Mouse (Mus musculus) urinary bladder, adult 2 months (tissue): ENCODE measurements around the gene Tssk6. TPM values are rescaled to one million over a fixed set of nuclear protein-coding genes. Genes with fewer than 3 reads are reported as not detected.
"Not testable (repeated sequence)": the region's sequence is repeated elsewhere in the genome, so short reads cannot be mapped to it uniquely, and the experiment has no call there.

ENCODE experiments used
- DNase-seq: peaks from one replicate; pipeline ENCODE4 v3.0.0; 2022; ENCODE audit warnings: low spot score
- polyA plus RNA-seq: library from polyadenylated mRNA; depleted of rRNA; stranded (reverse); fragments of >200 nt; gene quantifications from 2 replicates; pipeline ENCODE4 v1.2.3, GENCODE M21; 2012; rRNA removed

Tssk6 gene
- polyA plus RNA-seq, 1 experiment = 0.67 TPM

- DNase-seq = no peak
These were observed 17.0 kb downstream of the Tssk6 start for GRCm38 (mm10) chr8:69919010-69919409.

- no peak for DNase-seq
These were observed 18.1 kb downstream of the Tssk6 start for GRCm38 (mm10) chr8:69919876-69920662.

GRCm38 (mm10) chr8:69921141-69921540, 19.2 kb downstream of the Tssk6 start:
- no peak for DNase-seq

GRCm38 (mm10) chr8:69923986-69924385, 22.0 kb downstream of the Tssk6 start:
- no peak for DNase-seq

- no peak for DNase-seq
These were observed 24.9 kb downstream of the Tssk6 start for GRCm38 (mm10) chr8:69926901-69927300.

- no peak for DNase-seq
These were observed 31.8 kb downstream of the Tssk6 start for GRCm38 (mm10) chr8:69933811-69934210.

- no peak for DNase-seq
These were observed 32.6 kb downstream of the Tssk6 start for GRCm38 (mm10) chr8:69934582-69934981.

- DNase-seq = no peak
These were observed 33.4 kb downstream of the Tssk6 start for GRCm38 (mm10) chr8:69935431-69935830.

GRCm38 (mm10) chr8:69936050-69936794, 34.2 kb downstream of the Tssk6 start:
- no peak for DNase-seq

- DNase-seq = no peak
These were observed 35.5 kb downstream of the Tssk6 start for GRCm38 (mm10) chr8:69937466-69937865.

- no peak for DNase-seq
These were observed 36.4 kb downstream of the Tssk6 start for GRCm38 (mm10) chr8:69938245-69938982.

- no peak for DNase-seq
These were observed 37.6 kb downstream of the Tssk6 start for GRCm38 (mm10) chr8:69939633-69940032.

- no peak for DNase-seq
These were observed 38.4 kb downstream of the Tssk6 start for GRCm38 (mm10) chr8:69940386-69940785.

GRCm38 (mm10) chr8:69942495-69942894, 40.5 kb downstream of the Tssk6 start:
- not testable (repeated sequence) for DNase-seq

- no peak for DNase-seq
These were observed 48.3 kb downstream of the Tssk6 start for GRCm38 (mm10) chr8:69950300-69950699.

Other genes with a start within 250 kb of the Tssk6 start
- 2.7 and 2.8 TPM in 2 replicates for gene Zfp964, start 247.7 kb upstream of the Tssk6 start, polyA plus RNA-seq
- gene Zfp869, start 191.5 kb upstream of the Tssk6 start, polyA plus RNA-seq = 21.0 and 23.9 TPM in 2 replicates
- gene Zfp963, start 152.2 kb upstream of the Tssk6 start, polyA plus RNA-seq = 4.5 and 4.9 TPM in 2 replicates
- 0.11 TPM in 1 of 2 replicates, not detected in the other for gene Gm20422, start 127.3 kb upstream of the Tssk6 start, polyA plus RNA-seq
- 39.5 and 43.8 TPM in 2 replicates for gene Atp13a1, start 111.0 kb upstream of the Tssk6 start, polyA plus RNA-seq
- 17.7 and 21.1 TPM in 2 replicates for gene Zfp866, start 111.0 kb upstream of the Tssk6 start, polyA plus RNA-seq
- 19.5 and 20.3 TPM in 2 replicates for gene Gmip, start 93.5 kb upstream of the Tssk6 start, polyA plus RNA-seq
- 1.7 and 1.8 TPM in 2 replicates for gene Lpar2, start 79.8 kb upstream of the Tssk6 start, polyA plus RNA-seq
- gene Pbx4, start 69.7 kb upstream of the Tssk6 start, polyA plus RNA-seq = 3.2 and 4.2 TPM in 2 replicates
- 0.16 and 0.34 TPM in 2 replicates for gene Cilp2, start 14.5 kb upstream of the Tssk6 start, polyA plus RNA-seq
- 136 and 140 TPM in 2 replicates for gene Ndufa13, start 374 bp downstream of the Tssk6 start, polyA plus RNA-seq
- 1.2 and 1.8 TPM in 2 replicates for gene Yjefn3, start 528 bp downstream of the Tssk6 start, polyA plus RNA-seq
- gene Gatad2a, start 94.2 kb downstream of the Tssk6 start, polyA plus RNA-seq = 28.8 and 38.7 TPM in 2 replicates
- gene Mau2, start 140.6 kb downstream of the Tssk6 start, polyA plus RNA-seq = 49.6 and 57.8 TPM in 2 replicates
- gene Sugp1, start 140.6 kb downstream of the Tssk6 start, polyA plus RNA-seq = 15.4 and 20.6 TPM in 2 replicates
- gene Tm6sf2, start 170.7 kb downstream of the Tssk6 start, polyA plus RNA-seq = 1.8 and 2.5 TPM in 2 replicates
- gene Hapln4, start 181.3 kb downstream of the Tssk6 start, polyA plus RNA-seq = 0.21 TPM in 2 replicates
- 0.12 and 0.18 TPM in 2 replicates for gene Ncan, start 218.7 kb downstream of the Tssk6 start, polyA plus RNA-seq
- 18.0 and 25.1 TPM in 2 replicates for gene Nr2c2ap, start 229.1 kb downstream of the Tssk6 start, polyA plus RNA-seq
- 14.8 and 17.3 TPM in 2 replicates for gene Rfxank, start 237.0 kb downstream of the Tssk6 start, polyA plus RNA-seq
- 73.8 and 74.1 TPM in 2 replicates for gene Borcs8, start 237.3 kb downstream of the Tssk6 start, polyA plus RNA-seq
- gene Mef2b, start 237.5 kb downstream of the Tssk6 start, polyA plus RNA-seq = 0.29 and 0.35 TPM in 2 replicates